Mouse (Mus musculus) brain, embryonic 14.5 days (tissue): Measurements from ENCODE around the gene 4930522H14Rik.

Experiments used
- CTCF ChIP-seq: fragments of 200-500 bp; IDR thresholded peaks from 2 replicates; pipeline ENCODE4 v1.5.1; 2012; ENCODE audit warnings: inconsistent platforms, mild to moderate bottlenecking, moderate library complexity, borderline replicate concordance; ENCODE audit not compliant: insufficient read depth, insufficient read length; ENCODE audit errors: extremely low read depth
- POLR2A ChIP-seq: fragments of 200-500 bp; IDR thresholded peaks from 2 replicates; pipeline ENCODE4 v1.6.1; 2012; ENCODE audit warnings: mild to moderate bottlenecking, inconsistent platforms, borderline replicate concordance; ENCODE audit not compliant: poor library complexity, insufficient read depth, insufficient read length, severe bottlenecking; ENCODE audit errors: extremely low read depth

DNA sequence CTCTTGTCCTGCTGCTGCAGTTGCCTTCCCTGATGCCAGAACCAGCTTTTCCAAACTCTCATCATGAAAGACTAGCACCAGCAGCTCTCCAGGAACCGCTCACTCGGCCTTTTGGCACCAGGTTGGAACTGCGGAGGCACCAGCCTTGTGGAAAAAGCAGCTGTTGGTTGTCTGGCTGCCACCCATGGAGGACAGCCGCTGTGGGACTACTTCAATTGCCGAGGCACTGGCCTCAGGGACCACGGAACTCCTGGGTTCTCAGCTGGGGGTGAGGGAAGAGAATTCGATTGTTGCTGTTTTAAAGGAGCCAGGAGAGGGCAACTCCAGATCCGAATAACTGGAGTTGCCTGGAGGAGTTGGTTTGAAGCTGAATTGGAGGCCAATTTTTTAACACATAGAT lies 43.2 kb upstream of the 4930522H14Rik start:
- TF ChIP-seq CTCF (no peak), POLR2A (no peak)
